Mouse (Mus musculus) lung, embryonic 14.5 days (tissue): ENCODE results near the gene Trip4. TPM values are rescaled to one million over a fixed set of nuclear protein-coding genes. Genes with fewer than 3 reads are reported as not detected.
A peak's percentile ranks its signal among the peaks of the same experiment; 100 is the strongest.

Experiments used
- ATAC-seq: fragments of 200-750 bp; cut with Nextera tagmentation; 2 replicates; pipeline ENCODE4 v1.8.0; 2017; ENCODE audit warnings: mild to moderate bottlenecking, moderate TSS enrichment, moderate library complexity; ENCODE audit not compliant: insufficient read depth
- DNase-seq: peaks from one replicate; pipeline ENCODE4 v3.0.0-alpha.2; 2015
- H3K27ac ChIP-seq: fragments of 300-500 bp; sonication (generic); 2 replicates; pipeline ENCODE4 v1.5.1; 2014; ENCODE audit warnings: low read depth, mild to moderate bottlenecking, moderate library complexity
- H3K27me3 ChIP-seq: fragments of 300-500 bp; sonication (generic); 2 replicates; pipeline ENCODE4 v1.6.1; 2014; ENCODE audit warnings: low read length, control low read depth; ENCODE audit not compliant: insufficient read depth
- H3K36me3 ChIP-seq: fragments of 300-500 bp; sonication (generic); 2 replicates; pipeline ENCODE4 v1.6.1; 2014; ENCODE audit warnings: control low read depth; ENCODE audit not compliant: insufficient read depth
- H3K4me1 ChIP-seq: fragments of 300-500 bp; sonication (generic); 2 replicates; pipeline ENCODE4 v1.6.1; 2014; ENCODE audit warnings: antibody characterized with exemption, control low read depth; ENCODE audit not compliant: insufficient read depth
- H3K4me2 ChIP-seq: fragments of 300-500 bp; sonication (generic); 2 replicates; pipeline ENCODE4 v1.6.1; 2014; ENCODE audit warnings: mild to moderate bottlenecking
- H3K4me3 ChIP-seq: fragments of 300-500 bp; sonication (generic); 2 replicates; pipeline ENCODE4 v1.5.1; 2014; ENCODE audit warnings: low read depth, low read length
- H3K9ac ChIP-seq: fragments of 300-500 bp; sonication (generic); 2 replicates; pipeline ENCODE4 v1.6.1; 2014
- H3K9me3 ChIP-seq: fragments of 300-500 bp; sonication (generic); 2 replicates; pipeline ENCODE4 v1.6.1; 2016; ENCODE audit warnings: low read depth, low read length, control low read depth
- CTCF ChIP-seq: IDR thresholded peaks from 2 replicates; pipeline ENCODE4 v1.5.1; 2016; ENCODE audit warnings: antibody characterized with exemption, low read depth
- WGBS: fragments of 180-500 bp; shearing (Covaris S2); extraction: QIAGEN DNeasy Blood & Tissue Kit; methylation state at CpG from one replicate; pipeline ENCODE4 v1.1.7; 2014; 5-methylcytosine and 5-hydroxymethylcytosine counted together
- polyA plus RNA-seq: library from polyadenylated mRNA; unstranded; fragments of >200 nt; fragmentation: Nextera tagmentation; extraction: Ambion mirVana; gene quantifications from 2 replicates; pipeline ENCODE4 v1.2.1, GENCODE M21; 2014

The Trip4 gene
- polyA plus RNA-seq, 1 experiment from 2014 or later: 34.0 TPM

- Histone ChIP-seq H3K9ac (no peak overlapping the region), H3K4me2 (no peak overlapping the region), H3K27ac (no peak overlapping the region), H3K9me3 (no peaks in the 10 kb centered on the region), H3K4me1 (0 out of 2 replicates have a peak, but pooled peaks cover 4% of the 10 kb centered on the region), H3K27me3 (no peaks in the 10 kb centered on the region), H3K4me3 (no peak overlapping the region), H3K36me3 (peaks cover 15% of the 10 kb centered on the region; the same call in 1 of the 2 replicates)
- ATAC-seq (no peak), DNase-seq (no peak)
- no peak for TF ChIP-seq CTCF
- WGBS: 78% methylated on average over 2 of the region's 2 CpGs
Observed at GRCm38 (mm10) chr9:65795651-65796050, 112.9 kb downstream of the Trip4 start.

GRCm38 (mm10) chr9:65794313-65794712 is 114.3 kb downstream of the Trip4 start:
- DNase-seq (no peak), ATAC-seq (no peak)
- 95% methylated on average over 7 of the region's 7 CpGs for WGBS
- Histone ChIP-seq H3K27me3 (no peaks in the 10 kb centered on the region), H3K4me3 (no peak overlapping the region), H3K36me3 (peaks cover 15% of the 10 kb centered on the region; the same call in 1 of the 2 replicates), H3K4me2 (no peak overlapping the region), H3K9me3 (no peaks in the 10 kb centered on the region), H3K9ac (no peak overlapping the region), H3K4me1 (0 out of 2 replicates have a peak, but pooled peaks cover 6% of the 10 kb centered on the region), H3K27ac (no peak overlapping the region)
- no peak for TF ChIP-seq CTCF

GRCm38 (mm10) chr9:65793506-65793905 is 115.1 kb downstream of the Trip4 start:
- TF ChIP-seq CTCF: no peak
- H3K4me2 ChIP-seq: no peak overlapping the region
- no peak for DNase-seq
- ATAC-seq: no peak
- no peak overlapping the region for H3K9ac ChIP-seq
- 84% methylated on average over 3 of the region's 3 CpGs for WGBS
- H3K4me1 ChIP-seq: 0 out of 2 replicates have a peak, but pooled peaks cover 6% of the 10 kb centered on the region
- H3K9me3 ChIP-seq: no peaks in the 10 kb centered on the region
- H3K27me3 ChIP-seq: no peaks in the 10 kb centered on the region
- H3K4me3 ChIP-seq: no peak overlapping the region
- H3K27ac ChIP-seq: no peak overlapping the region
- peaks cover 15% of the 10 kb centered on the region; the same call in 1 of the 2 replicates for H3K36me3 ChIP-seq

- ATAC-seq (no peak), DNase-seq (no peak)
- H3K27ac ChIP-seq: no peak overlapping the region
- 79% methylated on average over 3 of the region's 3 CpGs for WGBS
- TF ChIP-seq CTCF: no peak
- no peak overlapping the region for H3K4me2 ChIP-seq
- H3K9me3 ChIP-seq: no peaks in the 10 kb centered on the region
- H3K27me3 ChIP-seq: no peaks in the 10 kb centered on the region
- H3K9ac ChIP-seq: no peak overlapping the region
- H3K36me3 ChIP-seq: peaks cover 15% of the 10 kb centered on the region; the same call in 1 of the 2 replicates
- 0 out of 2 replicates have a peak, but pooled peaks cover 6% of the 10 kb centered on the region for H3K4me1 ChIP-seq
- no peak overlapping the region for H3K4me3 ChIP-seq
Observed at GRCm38 (mm10) chr9:65793086-65793485, 115.5 kb downstream of the Trip4 start.

- Histone ChIP-seq H3K27ac (no peak overlapping the region), H3K9ac (no peak overlapping the region), H3K4me2 (no peak overlapping the region), H3K27me3 (no peaks in the 10 kb centered on the region), H3K9me3 (no peaks in the 10 kb centered on the region), H3K4me3 (no peak overlapping the region), H3K4me1 (peaks cover 6% of the 10 kb centered on the region; the same call in 1 of the 2 replicates), H3K36me3 (peaks cover 15% of the 10 kb centered on the region; the same call in 1 of the 2 replicates)
- ATAC-seq (no peak), DNase-seq (no peak)
- no peak for TF ChIP-seq CTCF
Observed at GRCm38 (mm10) chr9:65791846-65792245, 116.7 kb downstream of the Trip4 start.

GRCm38 (mm10) chr9:65791106-65791505 is 117.5 kb downstream of the Trip4 start:
- 59% methylated on average over 4 of the region's 4 CpGs for WGBS
- Histone ChIP-seq H3K9me3 (no peaks in the 10 kb centered on the region), H3K4me2 (no peak overlapping the region), H3K27ac (no peak overlapping the region), H3K27me3 (no peaks in the 10 kb centered on the region), H3K4me3 (no peak overlapping the region), H3K4me1 (peaks cover 6% of the 10 kb centered on the region; the same call in 1 of the 2 replicates), H3K9ac (no peak overlapping the region), H3K36me3 (peaks cover 15% of the 10 kb centered on the region; the same call in 1 of the 2 replicates)
- TF ChIP-seq CTCF: no peak
- ATAC-seq (no peak), DNase-seq (peak; percentile 31)

GRCm38 (mm10) chr9:65789788-65790187 is 118.8 kb downstream of the Trip4 start:
- peaks cover 12% of the 10 kb centered on the region; the same call in 1 of the 2 replicates for H3K36me3 ChIP-seq
- no peaks in the 10 kb centered on the region for H3K9me3 ChIP-seq
- no peak for TF ChIP-seq CTCF
- H3K27me3 ChIP-seq: no peaks in the 10 kb centered on the region
- DNase-seq (no peak), ATAC-seq (no peak)
- H3K27ac ChIP-seq: no peak overlapping the region
- H3K4me3 ChIP-seq: no peak overlapping the region
- no peak overlapping the region for H3K4me2 ChIP-seq
- 86% methylated on average over 3 of the region's 3 CpGs for WGBS
- no peak overlapping the region for H3K9ac ChIP-seq
- peaks cover 6% of the 10 kb centered on the region; the same call in 1 of the 2 replicates for H3K4me1 ChIP-seq

- no peak overlapping the region for H3K27ac ChIP-seq
- ATAC-seq (no peak), DNase-seq (peak; percentile 37)
- H3K9ac ChIP-seq: no peak overlapping the region
- H3K4me1 ChIP-seq: peaks cover 6% of the 10 kb centered on the region; the same call in 1 of the 2 replicates
- WGBS: 62% methylated on average over 4 of the region's 4 CpGs
- H3K4me3 ChIP-seq: no peak overlapping the region
- H3K36me3 ChIP-seq: 0 out of 2 replicates have a peak, but pooled peaks cover 4% of the 10 kb centered on the region
- H3K27me3 ChIP-seq: no peaks in the 10 kb centered on the region
- no peak overlapping the region for H3K4me2 ChIP-seq
- H3K9me3 ChIP-seq: no peaks in the 10 kb centered on the region
- TF ChIP-seq CTCF: no peak
Observed at GRCm38 (mm10) chr9:65788556-65788955, 120.0 kb downstream of the Trip4 start.
